Mouse (Mus musculus): ENCODE measurements at regions not wholly inside any gene's neighbourhood (a gene's known extent, or its start where the extent isn't known, plus 50 kb on each side); places are given as distances from the start of the nearest gene placed in this dataset.

- in situ Hi-C loops (cut with MboI; ENCODE audit: unreplicated experiment in 2 of 2): no loop called here
These were observed 268.2 kb downstream of the Hivep2 start for GRCm38 (mm10) chr10:14234005-14234602.

GRCm38 (mm10) chr10:14233335-14233734 lies 267.5 kb downstream of the Hivep2 start:
- in situ Hi-C loops (cut with MboI; ENCODE audit: unreplicated experiment in 2 of 2): no loop called here

GRCm38 (mm10) chr10:14231464-14231863 lies 265.6 kb downstream of the Hivep2 start:
- in situ Hi-C loops (cut with MboI; ENCODE audit: unreplicated experiment in 2 of 2): no loop called here

GRCm38 (mm10) chr10:14217284-14217683 lies 251.4 kb downstream of the Hivep2 start:
- in situ Hi-C loops (cut with MboI; ENCODE audit: unreplicated experiment in 2 of 2): loop anchor here in 1 of 2 experiments (25.0 kb wide), 1 partner anchor 1130 kb away; no protein-coding TSS in a partner anchor

GRCm38 (mm10) chr10:14216191-14216992 lies 250.5 kb downstream of the Hivep2 start:
- in situ Hi-C loops (cut with MboI; ENCODE audit: unreplicated experiment in 2 of 2): loop anchor here in 1 of 2 experiments (25.0 kb wide), 1 partner anchor 1129 kb away; no protein-coding TSS in a partner anchor

GRCm38 (mm10) chr10:14215512-14215911 lies 249.6 kb downstream of the Hivep2 start:
- in situ Hi-C loops (cut with MboI; ENCODE audit: unreplicated experiment in 2 of 2): loop anchor here in 1 of 2 experiments (25.0 kb wide), 1 partner anchor 1128 kb away; no protein-coding TSS in a partner anchor

- in situ Hi-C loops (cut with MboI; ENCODE audit: unreplicated experiment in 2 of 2): loop anchor here in 1 of 2 experiments (25.0 kb wide), 1 partner anchor 1126 kb away; no protein-coding TSS in a partner anchor
These were observed 247.7 kb downstream of the Hivep2 start for GRCm38 (mm10) chr10:14213536-14213935.

- in situ Hi-C loops (cut with MboI; ENCODE audit: unreplicated experiment in 2 of 2): loop anchor here in 1 of 2 experiments (25.0 kb wide), 1 partner anchor 1125 kb away; no protein-coding TSS in a partner anchor
These were observed 246.1 kb downstream of the Hivep2 start for GRCm38 (mm10) chr10:14211926-14212325.

- in situ Hi-C loops (cut with MboI; ENCODE audit: unreplicated experiment in 2 of 2): loop anchor here in 1 of 2 experiments (25.0 kb wide), 1 partner anchor 1124 kb away; no protein-coding TSS in a partner anchor
These were observed 245.6 kb downstream of the Hivep2 start for GRCm38 (mm10) chr10:14211481-14211880.

GRCm38 (mm10) chr10:14210445-14210844 lies 244.6 kb downstream of the Hivep2 start:
- in situ Hi-C loops (cut with MboI; ENCODE audit: unreplicated experiment in 2 of 2): loop anchor here in 1 of 2 experiments (25.0 kb wide), 1 partner anchor 1123 kb away; no protein-coding TSS in a partner anchor

GRCm38 (mm10) chr10:14210045-14210444 lies 244.2 kb downstream of the Hivep2 start:
- in situ Hi-C loops (cut with MboI; ENCODE audit: unreplicated experiment in 2 of 2): loop anchor here in 1 of 2 experiments (25.0 kb wide), 1 partner anchor 1123 kb away; no protein-coding TSS in a partner anchor

- in situ Hi-C loops (cut with MboI; ENCODE audit: unreplicated experiment in 2 of 2): loop anchor here in 1 of 2 experiments (5.0 to 25.0 kb wide), 7 partner anchors 117 to 1193 kb away; partner anchors contain the start of gene Hivep2
These were observed 242.3 kb downstream of the Hivep2 start for GRCm38 (mm10) chr10:14208206-14208605.

- in situ Hi-C loops (cut with MboI; ENCODE audit: unreplicated experiment in 2 of 2): loop anchor here in 1 of 2 experiments (5.0 to 25.0 kb wide), 7 partner anchors 117 to 1193 kb away; partner anchors contain the start of gene Hivep2
These were observed 241.7 kb downstream of the Hivep2 start for GRCm38 (mm10) chr10:14207616-14208015.

- in situ Hi-C loops (cut with MboI; ENCODE audit: unreplicated experiment in 2 of 2): loop anchor here in 1 of 2 experiments (5.0 to 25.0 kb wide), 7 partner anchors 118 to 1192 kb away; partner anchors contain the start of gene Hivep2
These were observed 241.2 kb downstream of the Hivep2 start for GRCm38 (mm10) chr10:14207051-14207570.

All from v-Abl transformed pro-B cells (cell line).